Mouse (Mus musculus) cortical plate, adult 2 months (tissue): ENCODE measurements at regions not wholly inside any gene's neighbourhood (a gene's known extent, or its start where the extent isn't known, plus 50 kb on each side); places are given as distances from the start of the nearest gene placed in this dataset.

Experiments
- CTCF ChIP-seq: fragments of 200-500 bp; IDR thresholded peaks from 2 replicates; pipeline ENCODE4 v1.5.1; 2011; ENCODE audit warnings: mild to moderate bottlenecking, control low read depth, low read length; ENCODE audit not compliant: insufficient read depth; ENCODE audit errors: extremely low read depth
- POLR2A ChIP-seq: fragments of 200-500 bp; IDR thresholded peaks from 2 replicates; pipeline ENCODE4 v1.6.1; 2011; ENCODE audit warnings: mild to moderate bottlenecking, low read length, control low read depth; ENCODE audit not compliant: insufficient read depth; ENCODE audit errors: extremely low read depth

GRCm38 (mm10) chr13:37104410-37105294 is 54.6 kb upstream of the F13a1 start:
- TF ChIP-seq CTCF = no peak
- no peak for TF ChIP-seq POLR2A
